Mouse (Mus musculus) heart, postnatal 25 days (tissue): ENCODE measurements around the gene Olfr1084. TPM values are rescaled to one million over a fixed set of nuclear protein-coding genes. Genes with fewer than 3 reads are reported as not detected.
"Not testable (repeated sequence)": the region's sequence is repeated elsewhere in the genome, so short reads cannot be mapped to it uniquely, and the experiment has no call there.

ENCODE experiments used
- DNase-seq: peaks from one replicate; pipeline ENCODE4 v3.0.0; 2022; ENCODE audit warnings: low spot score
- intact Hi-C: fragments of 180-260 bp; cut with DNase I; formaldehyde crosslinking; loops from one replicate; pipeline ENCODE4 v1.15.1; 2025
- total RNA-seq, 2 experiments: library from RNA; stranded (reverse); gene quantifications; 2 replicates each; pipeline ENCODE4 v1.2.3; 2021

Gene Olfr1084
- total RNA-seq, result not detected

DNA sequence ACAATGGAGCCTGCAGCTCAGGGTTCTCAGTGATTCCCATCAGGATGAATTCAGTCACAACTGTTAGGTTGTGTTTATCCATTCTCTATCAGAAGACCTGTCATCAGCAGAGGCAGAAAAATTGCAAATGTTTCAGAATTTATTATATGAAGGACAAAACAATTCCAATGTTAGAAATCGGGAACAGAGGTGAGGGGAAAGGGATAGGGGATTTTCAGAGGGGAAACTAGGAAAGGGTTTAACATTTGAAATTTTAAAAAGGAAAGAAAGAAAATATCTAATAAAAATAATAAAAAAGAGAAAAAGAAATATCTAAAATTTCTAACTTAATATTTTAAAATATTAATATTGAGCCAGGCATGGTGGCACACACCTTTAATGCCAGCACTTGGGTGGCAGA is at the start of gene Olfr1084:
Olfr1084 (minus strand) TSS at position 101 of the 400 bp plus-strand sequence.
- intact Hi-C loops, DNase-seq: not testable (repeated sequence)

GRCm38 (mm10) chr2:86679992-86680391 is 40.5 kb upstream of the Olfr1084 start, which contains the start of gene Olfr1086:
TSS of gene Olfr1086 (minus strand) at chr2:86680092.
- DNase-seq, result no peak

GRCm38 (mm10) chr2:86661919-86662318 is 22.4 kb upstream of the Olfr1084 start, which contains the start of gene Olfr1085:
TSS of gene Olfr1085 (minus strand) at chr2:86662019.
- intact Hi-C loops, result no loop called here
- no peak for DNase-seq

More at GRCm38 (mm10) chr2:86679992-86680391, 40.5 kb upstream of the Olfr1084 start, which contains the start of gene Olfr1086:
- intact Hi-C loops, result no loop called here

DNA sequence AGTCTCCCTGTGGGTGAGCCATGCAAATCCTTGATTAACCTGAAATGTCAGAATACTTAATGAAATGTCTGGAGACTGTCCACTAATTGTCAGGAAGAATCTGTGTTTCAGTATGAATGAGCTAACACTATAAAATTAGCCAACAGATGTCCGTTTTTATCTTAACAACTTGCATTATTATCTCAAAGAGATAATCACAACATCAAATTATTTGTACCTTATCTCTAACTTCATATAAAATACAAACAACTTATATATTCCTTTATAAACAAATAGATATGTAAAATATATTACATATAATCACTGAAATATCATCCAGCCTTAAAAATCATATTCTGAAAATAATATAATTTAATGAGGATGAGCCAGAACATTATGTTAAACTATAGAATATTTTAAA is 40.7 kb downstream of the Olfr1084 start, which contains the start of gene Olfr1082:
Olfr1082 (minus strand) TSS at position 101 of the 400 bp plus-strand sequence.
- intact Hi-C loops, result not testable (repeated sequence)

More for the DNA sequence above, 40.7 kb downstream of the Olfr1084 start, which contains the start of gene Olfr1082:
- DNase-seq, result not testable (repeated sequence)

Other genes starting within 250 kb of the Olfr1084 start
- not detected for gene Olfr1061, start 225.7 kb downstream of the Olfr1084 start, total RNA-seq
- not detected for gene Olfr1062, start 213.0 kb downstream of the Olfr1084 start, total RNA-seq
- gene Olfr1065, start 189.1 kb downstream of the Olfr1084 start, total RNA-seq, result not detected
- not detected for gene Olfr1066, start 183.5 kb downstream of the Olfr1084 start, total RNA-seq
- not detected for gene Olfr228, start 152.3 kb downstream of the Olfr1084 start, total RNA-seq
- not detected for gene Olfr1076, start 131.3 kb downstream of the Olfr1084 start, total RNA-seq
- not detected for gene Olfr1079, start 97.2 kb downstream of the Olfr1084 start, total RNA-seq
- gene Olfr1080, start 81.5 kb downstream of the Olfr1084 start, total RNA-seq, result not detected
- gene Olfr1082, start 40.8 kb downstream of the Olfr1084 start, total RNA-seq, result not detected
- gene Olfr1085, start 22.3 kb upstream of the Olfr1084 start, total RNA-seq, result not detected
- gene Olfr1086, start 40.4 kb upstream of the Olfr1084 start, total RNA-seq, result not detected
- not detected for gene Olfr1087, start 58.7 kb upstream of the Olfr1084 start, total RNA-seq
- gene Olfr1089, start 94.0 kb upstream of the Olfr1084 start, total RNA-seq, result not detected
- not detected for gene Olfr1090, start 119.3 kb upstream of the Olfr1084 start, total RNA-seq
- not detected for gene Olfr1093, start 142.8 kb upstream of the Olfr1084 start, total RNA-seq
- gene Olfr141, start 170.3 kb upstream of the Olfr1084 start, total RNA-seq, result not detected
- gene Olfr1094, start 184.9 kb upstream of the Olfr1084 start, total RNA-seq, result not detected
- not detected for gene Olfr1095, start 212.0 kb upstream of the Olfr1084 start, total RNA-seq
- gene Gm13723, start 235.1 kb upstream of the Olfr1084 start, total RNA-seq, result not detected